Mouse (Mus musculus) myocyte (in vitro differentiated cells): ENCODE results near the gene Stx17. TPM values are rescaled to one million over a fixed set of nuclear protein-coding genes. Genes with fewer than 3 reads are reported as not detected.

Experiments
- H3K27me3 ChIP-seq: one replicate; pipeline ENCODE4 v1.6.1; 2011; ENCODE audit not compliant: control insufficient read depth, insufficient read depth, insufficient read length
- H3K36me3 ChIP-seq: one replicate; pipeline ENCODE4 v1.6.1; 2011; ENCODE audit not compliant: control insufficient read depth, insufficient read depth
- H3K4me2 ChIP-seq: one replicate; pipeline ENCODE4 v1.6.1; 2011; ENCODE audit warnings: low read depth, control low read depth
- H3K4me3 ChIP-seq: one replicate; pipeline ENCODE4 v1.5.1; 2011; ENCODE audit warnings: mild to moderate bottlenecking, control low read depth, moderate library complexity
- H3K79me2 ChIP-seq: one replicate; pipeline ENCODE4 v1.6.1; 2011; ENCODE audit not compliant: control insufficient read depth, insufficient read depth
- H3ac ChIP-seq: one replicate; pipeline ENCODE4 v1.6.1; 2011; ENCODE audit not compliant: control insufficient read depth, insufficient read length
- CEBPB ChIP-seq: IDR thresholded peaks from 2 replicates; pipeline ENCODE4 v1.6.1; 2011; ENCODE audit warnings: mild to moderate bottlenecking, moderate library complexity; ENCODE audit not compliant: poor library complexity, insufficient read depth, severe bottlenecking
- E2F4 ChIP-seq: IDR thresholded peaks from one replicate; pipeline ENCODE4 v1.6.1; 2011; ENCODE audit warnings: mild to moderate bottlenecking, control low read depth, moderate library complexity; ENCODE audit not compliant: insufficient read depth
- MAX ChIP-seq: IDR thresholded peaks from one replicate; pipeline ENCODE4 v1.6.1; 2011; ENCODE audit warnings: low read depth, mild to moderate bottlenecking, control low read depth
- MYOD1 ChIP-seq, 3 experiments: IDR thresholded peaks; one replicate each; pipeline ENCODE4 v1.6.1; 2011; ENCODE audit warnings: control low read depth in 2 of 3, low read depth in 2 of 3, mild to moderate bottlenecking in 2 of 3, moderate library complexity in 1 of 3; ENCODE audit not compliant: insufficient read length in 2 of 3, control insufficient read depth in 1 of 3
- MYOG ChIP-seq, 3 experiments: IDR thresholded peaks; one replicate each; pipeline ENCODE4 v1.6.1; 2011; ENCODE audit warnings: control low read depth in 2 of 3, low read depth in 2 of 3, mild to moderate bottlenecking in 2 of 3; ENCODE audit not compliant: insufficient read length in 2 of 3, control insufficient read depth in 1 of 3, insufficient read depth in 1 of 3
- POLR2A ChIP-seq: IDR thresholded peaks from one replicate; pipeline ENCODE4 v1.6.1; 2011; ENCODE audit warnings: low read depth, mild to moderate bottlenecking, control low read depth, moderate library complexity; ENCODE audit not compliant: insufficient read length
- POLR2AphosphoS2 ChIP-seq: IDR thresholded peaks from one replicate; pipeline ENCODE4 v1.6.1; 2011; ENCODE audit warnings: low read depth, control low read depth; ENCODE audit not compliant: insufficient read length
- REST ChIP-seq: IDR thresholded peaks from one replicate; pipeline ENCODE4 v1.6.1; 2011; ENCODE audit warnings: mild to moderate bottlenecking, control low read depth, moderate library complexity; ENCODE audit not compliant: insufficient read depth, insufficient read length
- SRF ChIP-seq: IDR thresholded peaks from one replicate; pipeline ENCODE4 v1.6.1; 2011; ENCODE audit warnings: low read depth; ENCODE audit not compliant: control insufficient read depth, insufficient read length
- TCF12 ChIP-seq: IDR thresholded peaks from one replicate; pipeline ENCODE4 v1.6.1; 2011; ENCODE audit warnings: mild to moderate bottlenecking, control low read depth; ENCODE audit not compliant: poor library complexity, insufficient read depth, severe bottlenecking
- TCF3 ChIP-seq: IDR thresholded peaks from one replicate; pipeline ENCODE4 v1.6.1; 2011; ENCODE audit warnings: low read depth, control low read depth; ENCODE audit not compliant: insufficient read length
- USF1 ChIP-seq: IDR thresholded peaks from one replicate; pipeline ENCODE4 v1.6.1; 2011; ENCODE audit warnings: low read depth, mild to moderate bottlenecking, control low read depth, moderate library complexity
- polyA plus RNA-seq: library from polyadenylated mRNA; unstranded; fragments of >200 nt; fragmentation: generic; extraction: Trizol; gene quantifications from one replicate; pipeline ENCODE4 v1.2.1, GENCODE M21; 2012; ENCODE audit warnings: missing spikeins

Stx17 gene
- polyA plus RNA-seq, 1 experiment, result 7.4 TPM

DNA sequence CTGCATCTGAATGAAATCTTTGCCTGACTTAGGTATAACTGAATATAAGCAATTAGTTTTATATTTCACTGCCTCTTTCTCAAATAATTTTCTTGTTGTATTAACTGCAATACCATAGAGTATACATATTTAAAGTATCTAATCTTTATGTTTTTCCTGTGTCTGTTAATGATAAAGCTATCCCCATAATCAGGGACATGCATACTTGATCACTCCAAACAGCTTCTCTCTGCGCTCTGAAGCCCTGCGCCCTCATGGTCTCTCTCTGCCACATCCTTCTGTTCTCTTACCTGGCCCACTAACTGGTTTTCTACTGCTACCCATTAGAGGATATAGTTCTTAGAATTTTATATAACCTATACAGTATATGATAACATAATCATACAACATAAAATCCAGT, 24.8 kb downstream of the Stx17 start:
- Histone ChIP-seq H3K4me2 (no peak overlapping the region), H3K36me3 (no peaks in the 10 kb centered on the region), H3ac (no peak overlapping the region), H3K4me3 (no peak overlapping the region), H3K27me3 (no peaks in the 10 kb centered on the region), H3K79me2 (no peaks in the 10 kb centered on the region)
- TF ChIP-seq TCF12, result no peak
- TF ChIP-seq TCF3, result no peak
- no peak for TF ChIP-seq USF1
- no peak for TF ChIP-seq MAX
- no peak for TF ChIP-seq POLR2AphosphoS2
- no peak for TF ChIP-seq REST
- TF ChIP-seq E2F4, result no peak
- no peak for TF ChIP-seq CEBPB

- Histone ChIP-seq H3K79me2 (no peaks in the 10 kb centered on the region), H3K36me3 (no peaks in the 10 kb centered on the region), H3ac (no peak overlapping the region), H3K27me3 (no peaks in the 10 kb centered on the region), H3K4me3 (no peak overlapping the region), H3K4me2 (no peak overlapping the region)
- TF ChIP-seq POLR2AphosphoS2, result no peak
- no peak for TF ChIP-seq MYOD1 (IDR thresholded peaks at IDR 0.05; ENCODE audit: control insufficient read depth in 1 of 3, insufficient read length in 2 of 3, low read depth in 2 of 3)
- no peak for TF ChIP-seq USF1
- TF ChIP-seq SRF, result no peak
- no peak for TF ChIP-seq MAX
- TF ChIP-seq REST, result no peak
- no peak for TF ChIP-seq TCF3
These were observed 28.5 kb downstream of the Stx17 start for GRCm38 (mm10) chr4:48153229-48153628.

DNA sequence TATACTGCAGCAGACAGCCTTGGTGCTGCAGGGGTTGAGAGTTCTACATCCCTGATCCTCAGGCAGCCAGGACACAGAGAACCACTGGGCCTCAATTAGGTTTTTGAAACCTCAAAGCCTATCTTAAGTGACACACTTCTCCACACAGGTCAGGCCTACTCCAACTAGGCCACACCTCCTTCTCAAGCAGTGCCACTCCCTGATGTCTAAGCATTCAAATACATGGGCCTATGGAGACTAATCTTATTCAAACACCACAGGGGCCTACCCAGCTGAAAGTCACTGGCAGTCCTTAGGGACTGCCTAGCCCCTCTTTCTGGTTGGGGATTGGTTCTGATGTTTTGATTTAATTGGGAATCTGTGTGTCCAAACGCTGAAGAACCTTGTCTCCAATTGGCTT, 31.1 kb downstream of the Stx17 start:
- H3K4me3 ChIP-seq, result no peak overlapping the region
- H3K4me2 ChIP-seq, result no peak overlapping the region
- no peaks in the 10 kb centered on the region for H3K36me3 ChIP-seq
- H3K27me3 ChIP-seq, result no peaks in the 10 kb centered on the region
- TF ChIP-seq POLR2AphosphoS2, result no peak
- no peak for TF ChIP-seq E2F4
- TF ChIP-seq POLR2A, result no peak
- TF ChIP-seq USF1, result no peak
- TF ChIP-seq MYOG (IDR thresholded peaks at IDR 0.05; ENCODE audit: control insufficient read depth in 1 of 3, insufficient read depth in 1 of 3, insufficient read length in 2 of 3, low read depth in 2 of 3), result no peak
- no peak for TF ChIP-seq REST
- TF ChIP-seq CEBPB, result no peak
- no peak for TF ChIP-seq MYOD1 (IDR thresholded peaks at IDR 0.05; ENCODE audit: control insufficient read depth in 1 of 3, insufficient read length in 2 of 3, low read depth in 2 of 3)
- no peak for TF ChIP-seq MAX
- TF ChIP-seq SRF, result no peak
- no peak for TF ChIP-seq TCF12
- no peak for TF ChIP-seq TCF3
- H3ac ChIP-seq, result no peak overlapping the region
- H3K79me2 ChIP-seq, result no peaks in the 10 kb centered on the region

GRCm38 (mm10) chr4:48160386-48160785, 35.7 kb downstream of the Stx17 start:
- Histone ChIP-seq H3K27me3 (no peaks in the 10 kb centered on the region), H3K4me3 (no peak overlapping the region), H3K4me2 (no peak overlapping the region), H3K36me3 (no peaks in the 10 kb centered on the region), H3ac (no peak overlapping the region), H3K79me2 (no peaks in the 10 kb centered on the region)
- TF ChIP-seq E2F4 (no peak), CEBPB (no peak), SRF (no peak), MAX (no peak), REST (no peak), POLR2AphosphoS2 (no peak), TCF3 (no peak), TCF12 (no peak), USF1 (no peak), POLR2A (no peak), MYOG (IDR thresholded peaks at IDR 0.05; ENCODE audit: control insufficient read depth in 1 of 3, insufficient read depth in 1 of 3, insufficient read length in 2 of 3, low read depth in 2 of 3) (no peak)

DNA sequence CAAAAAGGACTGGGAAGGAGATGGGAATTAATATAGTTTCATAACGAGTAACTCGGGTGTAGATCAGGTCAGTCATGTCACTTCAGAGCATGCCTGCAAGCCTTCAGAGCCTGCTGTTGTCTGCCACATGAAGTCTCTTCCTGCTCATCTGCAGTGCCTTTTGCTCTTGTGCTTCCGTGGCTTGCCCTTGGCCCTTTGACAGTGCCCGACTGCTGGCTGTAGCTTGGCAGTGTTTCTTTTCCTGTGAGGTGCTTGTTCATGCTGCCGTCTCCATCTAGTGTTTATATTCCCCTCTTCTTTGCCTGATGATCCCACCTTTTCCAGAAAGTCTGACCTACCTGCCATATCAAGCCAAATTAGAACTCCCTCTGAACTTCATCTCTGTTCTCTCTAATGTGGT, 39.1 kb downstream of the Stx17 start:
- H3K27me3 ChIP-seq, result no peaks in the 10 kb centered on the region
- H3K4me3 ChIP-seq, result no peak overlapping the region
- no peak overlapping the region for H3ac ChIP-seq
- H3K79me2 ChIP-seq, result no peaks in the 10 kb centered on the region
- H3K4me2 ChIP-seq, result no peak overlapping the region
- TF ChIP-seq TCF3, result no peak
- TF ChIP-seq POLR2AphosphoS2, result no peak
- TF ChIP-seq POLR2A, result no peak
- TF ChIP-seq TCF12, result no peak
- TF ChIP-seq CEBPB, result no peak
- TF ChIP-seq SRF, result no peak
- no peak for TF ChIP-seq REST
- TF ChIP-seq MYOG (IDR thresholded peaks at IDR 0.05; ENCODE audit: control insufficient read depth in 1 of 3, insufficient read depth in 1 of 3, insufficient read length in 2 of 3, low read depth in 2 of 3), result no peak
- no peak for TF ChIP-seq MYOD1 (IDR thresholded peaks at IDR 0.05; ENCODE audit: control insufficient read depth in 1 of 3, insufficient read length in 2 of 3, low read depth in 2 of 3)
- TF ChIP-seq MAX, result no peak
- peaks cover 14% of the 10 kb centered on the region for H3K36me3 ChIP-seq
